Mouse (Mus musculus) spleen, postnatal 4 days (tissue): ENCODE measurements around the gene Rpl39l.
"Not testable (repeated sequence)": the region's sequence is repeated elsewhere in the genome, so short reads cannot be mapped to it uniquely, and the experiment has no call there.

ENCODE experiments used
- DNase-seq, 2 experiments: peaks; one replicate each; pipeline ENCODE4 v3.0.0; 2022; ENCODE audit warnings: low spot score in 2 of 2

Rpl39l gene

GRCm38 (mm10) chr16:10170005-10170404 is at the start of gene Rpl39l:
Gene Rpl39l (plus strand): TSS chr16:10170226.
- DNase-seq = no peak

- DNase-seq = no peak
These were observed 42.4 kb upstream of the Rpl39l start for GRCm38 (mm10) chr16:10127586-10127985.

GRCm38 (mm10) chr16:10129052-10129911 is 40.7 kb upstream of the Rpl39l start:
- DNase-seq = peak in 1 of 2 experiments; percentile 8

- DNase-seq = no peak
These were observed 26.9 kb upstream of the Rpl39l start for GRCm38 (mm10) chr16:10143166-10143565.

- DNase-seq = no peak
These were observed 22.6 kb upstream of the Rpl39l start for GRCm38 (mm10) chr16:10147401-10147800.

GRCm38 (mm10) chr16:10169123-10169905 is 712 bp upstream of the Rpl39l start:
- no peak for DNase-seq

- DNase-seq = no peak
These were observed 1.2 kb downstream of the Rpl39l start for GRCm38 (mm10) chr16:10171276-10171675.

GRCm38 (mm10) chr16:10172179-10172820 is 2.3 kb downstream of the Rpl39l start:
- no peak for DNase-seq

GRCm38 (mm10) chr16:10187461-10187860 is 17.4 kb downstream of the Rpl39l start:
- DNase-seq = not testable (repeated sequence)

- peak; percentile 47 to 75 for DNase-seq
These were observed 22.9 kb downstream of the Rpl39l start, which contains the start of gene Atf7ip2 for GRCm38 (mm10) chr16:10192679-10193506. Gene Atf7ip2 (plus strand): TSS chr16:10192712.

- no peak for DNase-seq
These were observed 38.8 kb downstream of the Rpl39l start for GRCm38 (mm10) chr16:10208777-10209176.

- not testable (repeated sequence) for DNase-seq
These were observed 46.3 kb downstream of the Rpl39l start for GRCm38 (mm10) chr16:10216366-10216765.

- not testable (repeated sequence) for DNase-seq
These were observed 47.0 kb downstream of the Rpl39l start for GRCm38 (mm10) chr16:10217020-10217419.
